Mouse (Mus musculus) MEL (cell line): Measurements from ENCODE around the gene Mmab. TPM values are rescaled to one million over a fixed set of nuclear protein-coding genes. Genes with fewer than 3 reads are reported as not detected.

Source experiments
- DNase-seq: peaks from one replicate; pipeline ENCODE4 v3.0.0; 2011; ENCODE audit warnings: low read depth, low spot score
- H3K27ac ChIP-seq: 2 replicates; pipeline ENCODE4 v1.5.1; 2012; ENCODE audit warnings: low read depth, mild to moderate bottlenecking, control low read depth, low read length, moderate library complexity; ENCODE audit not compliant: control insufficient read depth
- H3K27me3 ChIP-seq, 2 experiments: fragments of 150-350 bp in 1 of 2; sonication (generic) in 1 of 2; 2 replicates each; pipeline ENCODE4 v1.6.1; 2012; ENCODE audit warnings: low read length in 2 of 2, mild to moderate bottlenecking in 2 of 2, improper control_type of control experiment in 1 of 2, moderate library complexity in 1 of 2; ENCODE audit not compliant: insufficient read depth in 2 of 2, control insufficient read depth in 1 of 2
- H3K36me3 ChIP-seq, 2 experiments: 2 replicates each; pipeline ENCODE4 v1.6.1; 2012 to 2014; ENCODE audit warnings: low read length in 2 of 2, improper control_type of control experiment in 1 of 2, inconsistent platforms in 1 of 2, mild to moderate bottlenecking in 1 of 2; ENCODE audit not compliant: insufficient read depth in 2 of 2, control insufficient read depth in 1 of 2
- H3K4me1 ChIP-seq, 2 experiments: fragments of 150-350 bp in 1 of 2; sonication (generic) in 1 of 2; 2 replicates each; pipeline ENCODE4 v1.6.1; 2012; ENCODE audit warnings: low read length in 2 of 2, improper control_type of control experiment in 1 of 2, mild to moderate bottlenecking in 1 of 2; ENCODE audit not compliant: insufficient read depth in 2 of 2, control insufficient read depth in 1 of 2
- H3K4me3 ChIP-seq, 2 experiments: fragments of 150-350 bp in 1 of 2; sonication (generic) in 1 of 2; 2 replicates each; pipeline ENCODE4 v1.5.1; 2012; ENCODE audit warnings: low read depth in 2 of 2, low read length in 2 of 2, mild to moderate bottlenecking in 2 of 2, moderate library complexity in 2 of 2, control low read depth in 1 of 2, improper control_type of control experiment in 1 of 2; ENCODE audit not compliant: control insufficient read depth in 1 of 2, insufficient read depth in 1 of 2
- H3K79me2 ChIP-seq: 2 replicates; pipeline ENCODE4 v1.6.1; 2012; ENCODE audit warnings: mild to moderate bottlenecking, low read length, moderate library complexity; ENCODE audit not compliant: control insufficient read depth, poor library complexity, insufficient read depth
- H3K9ac ChIP-seq: 2 replicates; pipeline ENCODE4 v1.6.1; 2012; ENCODE audit warnings: low read depth, mild to moderate bottlenecking, control low read depth, low read length, moderate library complexity; ENCODE audit not compliant: control insufficient read depth, poor library complexity, severe bottlenecking
- H3K9me3 ChIP-seq: fragments of 150-350 bp; sonication (generic); replicated peaks from 2 replicates; pipeline ENCODE4 v1.6.1; 2012; ENCODE audit warnings: mild to moderate bottlenecking, low read length, improper control_type of control experiment, moderate library complexity; ENCODE audit not compliant: insufficient read depth
- CHD1 ChIP-seq: IDR thresholded peaks from 2 replicates; pipeline ENCODE4 v1.6.1; 2012; ENCODE audit warnings: low read depth, mild to moderate bottlenecking, inconsistent platforms, low read length, improper control_type of control experiment
- CTCF ChIP-seq, 3 experiments: IDR thresholded peaks in 2 of 3; conservative IDR thresholded peaks in 1 of 3; 2 replicates each; pipeline ENCODE4 v1.5.1; 2011 to 2012; ENCODE audit warnings: low read length in 3 of 3, low read depth in 2 of 3, mild to moderate bottlenecking in 2 of 3, improper control_type of control experiment in 1 of 3, inconsistent platforms in 1 of 3, mixed read lengths in 1 of 3, moderate library complexity in 1 of 3; ENCODE audit not compliant: control insufficient read depth in 1 of 3, insufficient read depth in 1 of 3, poor library complexity in 1 of 3, severe bottlenecking in 1 of 3
- E2F4 ChIP-seq: IDR thresholded peaks from 2 replicates; pipeline ENCODE4 v1.6.1; 2011; ENCODE audit warnings: low read depth, low read length, improper control_type of control experiment, borderline replicate concordance
- ELF1 ChIP-seq: IDR thresholded peaks from 2 replicates; pipeline ENCODE4 v1.6.1; 2014; ENCODE audit warnings: low read depth, mild to moderate bottlenecking, inconsistent platforms, low read length, improper control_type of control experiment, moderate library complexity
- GABPA ChIP-seq: IDR thresholded peaks from 2 replicates; pipeline ENCODE4 v1.6.1; 2012; ENCODE audit warnings: low read depth, mild to moderate bottlenecking, inconsistent platforms, low read length, improper control_type of control experiment, moderate library complexity
- GATA1 ChIP-seq: IDR thresholded peaks from 2 replicates; pipeline ENCODE4 v1.6.1; 2011; ENCODE audit warnings: low read depth, low read length, improper control_type of control experiment
- HCFC1 ChIP-seq: IDR thresholded peaks from 2 replicates; pipeline ENCODE4 v1.6.1; 2012; ENCODE audit warnings: low read depth, mild to moderate bottlenecking, inconsistent platforms, low read length, improper control_type of control experiment, moderate library complexity
- MAX ChIP-seq: IDR thresholded peaks from 2 replicates; pipeline ENCODE4 v1.6.1; 2011; ENCODE audit warnings: low read length, improper control_type of control experiment
- MAZ ChIP-seq: IDR thresholded peaks from 2 replicates; pipeline ENCODE4 v1.6.1; 2012; ENCODE audit warnings: low read depth, mild to moderate bottlenecking, inconsistent platforms, low read length, improper control_type of control experiment
- MYB ChIP-seq: IDR thresholded peaks from 2 replicates; pipeline ENCODE4 v1.6.1; 2011; ENCODE audit warnings: mild to moderate bottlenecking, low read depth, low read length, improper control_type of control experiment
- NELFE ChIP-seq: IDR thresholded peaks from 2 replicates; pipeline ENCODE4 v1.6.1; 2011; ENCODE audit warnings: low read depth, low read length, improper control_type of control experiment
- POLR2AphosphoS2 ChIP-seq: IDR thresholded peaks from 2 replicates; pipeline ENCODE4 v1.6.1; 2011; ENCODE audit warnings: low read length, improper control_type of control experiment
- POLR2AphosphoS5 ChIP-seq: IDR thresholded peaks from 2 replicates; pipeline ENCODE4 v1.6.1; 2012; ENCODE audit warnings: low read depth, borderline replicate concordance, mild to moderate bottlenecking, inconsistent platforms, low read length, moderate library complexity, mixed read lengths
- RAD21 ChIP-seq: IDR thresholded peaks from 2 replicates; pipeline ENCODE4 v1.6.1; 2011; ENCODE audit warnings: mild to moderate bottlenecking, low read depth, low read length, improper control_type of control experiment
- RCOR1 ChIP-seq: IDR thresholded peaks from 2 replicates; pipeline ENCODE4 v1.6.1; 2012; ENCODE audit warnings: low read depth, mild to moderate bottlenecking, inconsistent platforms, low read length, improper control_type of control experiment
- TAL1 ChIP-seq: IDR thresholded peaks from 2 replicates; pipeline ENCODE4 v1.6.1; 2012; ENCODE audit warnings: mild to moderate bottlenecking, inconsistent platforms, low read length, moderate library complexity, mixed read lengths
- UBTF ChIP-seq: IDR thresholded peaks from 2 replicates; pipeline ENCODE4 v1.6.1; 2012; ENCODE audit warnings: low read depth, mild to moderate bottlenecking, inconsistent platforms, low read length, improper control_type of control experiment, moderate library complexity, borderline replicate concordance; ENCODE audit not compliant: insufficient read depth
- USF2 ChIP-seq, 2 experiments: IDR thresholded peaks; 2 replicates each; pipeline ENCODE4 v1.6.1; 2011 to 2012; ENCODE audit warnings: improper control_type of control experiment in 2 of 2, low read length in 2 of 2, borderline replicate concordance in 1 of 2, inconsistent platforms in 1 of 2, low read depth in 1 of 2, mild to moderate bottlenecking in 1 of 2; ENCODE audit not compliant: insufficient read depth in 1 of 2
- ZMIZ1 ChIP-seq: IDR thresholded peaks from 2 replicates; pipeline ENCODE4 v1.6.1; 2012; ENCODE audit warnings: low read depth, mild to moderate bottlenecking, inconsistent platforms, low read length, improper control_type of control experiment, moderate library complexity
- polyA plus RNA-seq, 2 experiments: library from polyadenylated mRNA; stranded (reverse) in 1 of 2; unstranded in 1 of 2; fragments of >175 nt in 1 of 2; fragments of >200 nt in 1 of 2; gene quantifications; 2 replicates each; pipeline versions ENCODE4 v1.2.1 to v1.2.4; 2012; ENCODE audit warnings: low replicate concordance in 2 of 2, low read depth in 1 of 2; ENCODE audit not compliant: insufficient read length in 2 of 2, insufficient read depth in 1 of 2, missing spikeins in 1 of 2
- total RNA-seq: library from RNA; depleted of rRNA; stranded (reverse); fragments of 300-350 nt; gene quantifications from 2 replicates; pipeline ENCODE4 v1.2.3, GENCODE M21; 2012

Mmab gene
- total and polyA plus RNA-seq, 3 experiments = 10.4 to 21.0 TPM; not detected in 1

- TF ChIP-seq CHD1 (no peak), ZMIZ1 (peak; percentile 92), NELFE (peak; percentile 39)
- TF ChIP-seq, all 39 proteins: peak for 20
Observed at GRCm38 (mm10) chr5:114443566-114444367, at the start of gene Mmab, which contains the start of gene Mvk (continued).

GRCm38 (mm10) chr5:114490241-114490640 lies 46.4 kb upstream of the Mmab start:
- DNase-seq = no peak
- TF ChIP-seq MAZ = no peak
- TF ChIP-seq MAX = no peak
- no peak for TF ChIP-seq POLR2AphosphoS5
- no peak for TF ChIP-seq ELF1
- TF ChIP-seq HCFC1 = no peak
- TF ChIP-seq USF2 (IDR thresholded peaks at IDR 0.05; ENCODE audit: borderline replicate concordance in 1 of 2, insufficient read depth in 1 of 2, low read depth in 1 of 2, low read length in 2 of 2) = no peak
- TF ChIP-seq E2F4 = no peak
- no peak for TF ChIP-seq POLR2AphosphoS2
- no peak for TF ChIP-seq MYB
- no peak for TF ChIP-seq RAD21
- TF ChIP-seq TAL1 = no peak
- no peak for TF ChIP-seq RCOR1
- TF ChIP-seq GABPA = no peak
- no peak for TF ChIP-seq CTCF (IDR thresholded peaks at IDR 0.05 in 2 of 3, conservative IDR thresholded peaks at IDR 0.05 in 1 of 3; ENCODE audit: control insufficient read depth in 1 of 3, insufficient read depth in 1 of 3, low read depth in 2 of 3, low read length in 3 of 3, poor library complexity in 1 of 3, severe bottlenecking in 1 of 3)
- no peak for TF ChIP-seq UBTF
- no peak for TF ChIP-seq GATA1
- no peak overlapping the region for H3K27ac ChIP-seq
- H3K4me3 ChIP-seq = no peak overlapping the region
- peaks cover 4% of the 10 kb centered on the region for H3K79me2 ChIP-seq
- H3K9me3 ChIP-seq = no peaks in the 10 kb centered on the region
- H3K9ac ChIP-seq = no peak overlapping the region
- H3K36me3 ChIP-seq = no peaks in the 10 kb centered on the region
- H3K4me1 ChIP-seq = peaks cover 0 to 10% of the 10 kb centered on the region in 2 experiments; a peak in 1 of 4 replicates
- no peaks in the 10 kb centered on the region for H3K27me3 ChIP-seq
